Mouse (Mus musculus): ENCODE data around the gene Fam149a. TPM values are rescaled to one million over a fixed set of nuclear protein-coding genes. Genes with fewer than 3 reads are reported as not detected.

Fam149a gene
- polyA plus RNA-seq (2014; fragmentation: Nextera tagmentation; extraction: Ambion mirVana): 11.9 and 12.6 TPM in 2 replicates

DNA sequence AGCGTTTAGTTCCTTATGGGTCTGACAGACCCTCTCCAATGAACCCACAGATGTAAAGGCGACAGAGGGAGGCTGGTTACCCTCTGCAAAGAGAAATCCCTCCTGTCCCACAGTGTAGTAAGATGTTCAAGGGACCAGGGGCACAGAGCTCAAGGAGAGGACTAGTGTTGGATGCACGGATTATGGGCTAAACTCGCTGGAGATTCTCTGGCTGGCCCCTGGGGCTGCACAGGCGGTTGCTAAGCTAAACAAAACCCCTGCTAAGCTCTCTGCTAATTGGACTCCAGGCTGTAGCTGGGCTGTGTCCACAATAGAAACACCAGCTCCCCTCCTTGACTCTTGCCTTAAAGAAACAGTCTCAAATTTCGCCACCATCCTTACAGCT, at the start of gene Fam149a:
Gene Fam149a, minus strand, starts transcription at position 329 of the 385 bp plus-strand sequence.
- no peak within 1 kb of the TSS for H3K27ac ChIP-seq (ENCODE audit: low read depth, low read length)
- H3K27me3 ChIP-seq (ENCODE audit: control insufficient read depth, insufficient read depth, low read length): no peaks in the 10 kb centered on the region
- no peaks in the 10 kb centered on the region for H3K36me3 ChIP-seq (ENCODE audit: control insufficient read depth, insufficient read depth, low read length)
- ATAC-seq (ENCODE audit: insufficient read depth, low FRiP score, low TSS enrichment) (0 out of 2 replicates have a peak, but pooled peaks have one; percentile 38), DNase-seq (ENCODE audit: low spot score) (no peak)
- peak within 1 kb of the TSS; percentile 46 for H3K9ac ChIP-seq (ENCODE audit: low read length)
- H3K9me3 ChIP-seq (ENCODE audit: control insufficient read depth, low read length): no peaks in the 10 kb centered on the region
- 2% methylated on average over 6 of the region's 6 CpGs for WGBS
- peaks cover 6% of the 10 kb centered on the region; the same call in 1 of the 2 replicates for H3K4me1 ChIP-seq (ENCODE audit: control insufficient read depth, insufficient read depth, low read length)
- H3K4me3 ChIP-seq (ENCODE audit: low read depth, low read length): peak within 1 kb of the TSS; percentile 42
- H3K4me2 ChIP-seq (ENCODE audit: low read depth): peak within 1 kb of the TSS; percentile 77

DNA sequence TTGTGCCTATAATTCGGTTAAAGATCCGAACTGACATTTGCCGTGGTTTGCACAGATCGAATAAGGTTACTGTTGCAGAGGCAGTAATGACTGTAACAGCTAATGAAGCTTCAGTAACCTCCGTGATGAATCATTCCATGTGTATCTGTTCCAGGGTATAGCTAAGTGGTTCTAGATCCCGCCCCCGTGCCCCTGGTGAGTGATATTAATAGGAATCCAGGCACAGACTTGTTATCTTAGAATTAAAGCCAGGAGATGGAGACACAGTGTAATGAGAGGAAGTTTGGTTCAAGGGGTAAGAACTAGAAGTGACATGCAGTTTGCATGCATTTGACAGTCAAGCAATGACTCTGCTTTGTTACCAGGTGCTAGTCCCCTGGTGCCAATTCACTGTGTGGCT, 38.1 kb upstream of the Fam149a start:
- Histone ChIP-seq H3K36me3 (ENCODE audit: control insufficient read depth, insufficient read depth, low read length) (no peaks in the 10 kb centered on the region), H3K27me3 (ENCODE audit: control insufficient read depth, insufficient read depth, low read length) (no peaks in the 10 kb centered on the region), H3K4me1 (ENCODE audit: control insufficient read depth, insufficient read depth, low read length) (no peaks in the 10 kb centered on the region), H3K4me2 (ENCODE audit: low read depth) (no peak overlapping the region), H3K4me3 (ENCODE audit: low read depth, low read length) (no peak overlapping the region), H3K9me3 (ENCODE audit: control insufficient read depth, low read length) (no peaks in the 10 kb centered on the region), H3K9ac (ENCODE audit: low read length) (no peak overlapping the region), H3K27ac (ENCODE audit: low read depth, low read length) (no peak overlapping the region)
- 92% methylated on average over 7 of the region's 7 CpGs for WGBS
- ATAC-seq (ENCODE audit: insufficient read depth, low FRiP score, low TSS enrichment) (no peak), DNase-seq (ENCODE audit: low spot score) (no peak)

DNA sequence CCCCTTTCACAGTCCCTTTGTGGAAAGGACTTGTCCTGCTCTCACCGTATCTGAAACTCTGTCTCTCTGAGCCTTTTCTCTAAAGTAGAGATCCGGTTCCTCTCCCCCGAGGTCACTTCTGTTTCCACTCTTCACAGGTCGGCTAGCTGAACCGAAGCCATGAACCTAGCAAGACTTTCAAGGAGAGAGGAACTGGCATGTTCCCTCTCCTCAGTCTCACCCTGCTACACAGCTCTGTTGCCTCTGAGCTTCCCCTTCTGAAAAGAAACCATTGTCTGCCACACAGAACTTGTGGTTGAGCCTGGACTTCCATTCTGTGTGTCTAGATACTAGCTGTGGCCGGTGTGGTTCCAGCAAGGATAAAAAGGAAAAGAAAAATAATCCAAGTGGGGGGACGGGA, 32.9 kb upstream of the Fam149a start:
- ATAC-seq (ENCODE audit: insufficient read depth, low FRiP score, low TSS enrichment): no peak
- 87% methylated on average over 7 of the region's 7 CpGs for WGBS

DNA sequence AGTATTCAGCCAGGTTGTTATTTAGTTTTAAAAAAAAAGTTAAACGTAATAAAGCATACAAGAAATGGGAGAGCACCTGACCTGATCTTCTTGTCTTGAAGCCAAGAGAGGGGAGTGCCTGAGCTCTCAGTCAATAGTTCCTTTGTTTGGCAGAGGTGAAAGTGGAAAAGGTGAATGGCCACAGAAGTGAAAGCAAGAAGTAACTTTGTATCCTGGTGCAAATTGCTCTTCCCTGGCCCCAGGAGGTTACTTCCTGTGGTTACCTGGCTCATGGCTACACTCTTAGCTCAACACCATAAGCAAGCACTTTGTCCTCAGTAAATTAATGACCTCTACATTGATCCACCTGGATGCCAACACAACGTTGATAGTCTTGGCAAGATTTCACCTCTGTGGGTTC, 28.8 kb upstream of the Fam149a start, which contains the start of gene Tlr3:
Gene Tlr3, minus strand, starts transcription at position 199 of the 400 bp plus-strand sequence.
- peak within 1 kb of the TSS; percentile 27 for H3K9ac ChIP-seq (ENCODE audit: low read length)
- no peaks in the 10 kb centered on the region for H3K4me1 ChIP-seq (ENCODE audit: control insufficient read depth, insufficient read depth, low read length)
- H3K4me3 ChIP-seq (ENCODE audit: low read depth, low read length): peak within 1 kb of the TSS; percentile 19
- no peak within 1 kb of the TSS for H3K27ac ChIP-seq (ENCODE audit: low read depth, low read length)
- DNase-seq (ENCODE audit: low spot score) (no peak), ATAC-seq (ENCODE audit: insufficient read depth, low FRiP score, low TSS enrichment) (no peak)
- H3K4me2 ChIP-seq (ENCODE audit: low read depth): peak within 1 kb of the TSS; percentile 44
- H3K27me3 ChIP-seq (ENCODE audit: control insufficient read depth, insufficient read depth, low read length): no peaks in the 10 kb centered on the region
- WGBS: 75% methylated on average over 2 of the region's 2 CpGs
- H3K36me3 ChIP-seq (ENCODE audit: control insufficient read depth, insufficient read depth, low read length): no peaks in the 10 kb centered on the region
- no peaks in the 10 kb centered on the region for H3K9me3 ChIP-seq (ENCODE audit: control insufficient read depth, low read length)

More for the DNA sequence above, 32.9 kb upstream of the Fam149a start:
- DNase-seq (ENCODE audit: low spot score): no peak
- H3K4me3 ChIP-seq (ENCODE audit: low read depth, low read length): no peak overlapping the region
- no peak overlapping the region for H3K27ac ChIP-seq (ENCODE audit: low read depth, low read length)
- no peaks in the 10 kb centered on the region for H3K9me3 ChIP-seq (ENCODE audit: control insufficient read depth, low read length)
- no peak overlapping the region for H3K9ac ChIP-seq (ENCODE audit: low read length)
- no peaks in the 10 kb centered on the region for H3K4me1 ChIP-seq (ENCODE audit: control insufficient read depth, insufficient read depth, low read length)
- no peak overlapping the region for H3K4me2 ChIP-seq (ENCODE audit: low read depth)
- no peaks in the 10 kb centered on the region for H3K36me3 ChIP-seq (ENCODE audit: control insufficient read depth, insufficient read depth, low read length)
- no peaks in the 10 kb centered on the region for H3K27me3 ChIP-seq (ENCODE audit: control insufficient read depth, insufficient read depth, low read length)

DNA sequence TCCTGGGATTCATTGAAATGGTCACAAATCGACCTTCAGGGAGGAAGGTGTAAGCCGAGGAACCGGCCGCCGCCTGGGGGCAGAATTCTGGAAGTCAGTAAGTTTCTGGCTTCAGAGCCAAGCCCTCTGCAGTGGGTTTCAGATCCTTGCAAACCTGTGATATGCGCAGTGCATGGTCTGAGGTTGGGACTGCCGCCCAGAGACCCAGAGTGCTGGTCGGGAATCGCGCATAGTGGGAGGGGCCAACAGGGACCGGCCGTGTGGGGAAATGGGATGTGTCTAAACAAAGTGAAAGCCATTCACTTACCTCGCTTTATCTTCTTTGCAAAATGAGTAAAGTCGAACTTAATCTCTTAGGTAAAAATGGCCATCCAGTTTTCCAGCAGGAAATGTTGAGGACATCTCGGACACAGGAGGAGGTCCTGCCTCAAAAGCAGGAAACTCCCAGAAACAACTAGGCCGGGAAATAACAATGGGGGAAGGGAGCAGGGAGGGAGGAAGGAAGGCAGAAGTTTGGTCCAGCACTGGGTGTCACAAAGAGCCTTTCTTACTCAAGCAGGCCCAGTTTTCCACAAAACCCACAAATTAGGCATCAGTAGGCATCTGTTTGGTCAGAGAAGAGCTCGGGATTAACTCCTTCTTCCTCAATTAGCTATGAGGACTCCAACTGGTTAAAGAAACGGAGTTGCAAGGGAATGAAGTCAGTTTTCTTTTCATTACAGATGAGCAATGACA, 28.2 kb upstream of the Fam149a start:
- no peaks in the 10 kb centered on the region for H3K4me1 ChIP-seq (ENCODE audit: control insufficient read depth, insufficient read depth, low read length)
- peak overlapping the region; percentile 27 for H3K9ac ChIP-seq (ENCODE audit: low read length)
- 15% methylated on average over 18 of the region's 18 CpGs for WGBS
- ATAC-seq (ENCODE audit: insufficient read depth, low FRiP score, low TSS enrichment): peak; percentile 84
- H3K4me3 ChIP-seq (ENCODE audit: low read depth, low read length): peak overlapping the region; percentile 19
- no peak overlapping the region for H3K27ac ChIP-seq (ENCODE audit: low read depth, low read length)
- no peaks in the 10 kb centered on the region for H3K27me3 ChIP-seq (ENCODE audit: control insufficient read depth, insufficient read depth, low read length)
- H3K9me3 ChIP-seq (ENCODE audit: control insufficient read depth, low read length): no peaks in the 10 kb centered on the region
- DNase-seq (ENCODE audit: low spot score): peak; percentile 65
- no peaks in the 10 kb centered on the region for H3K36me3 ChIP-seq (ENCODE audit: control insufficient read depth, insufficient read depth, low read length)
- H3K4me2 ChIP-seq (ENCODE audit: low read depth): peak overlapping the region; percentile 44

DNA sequence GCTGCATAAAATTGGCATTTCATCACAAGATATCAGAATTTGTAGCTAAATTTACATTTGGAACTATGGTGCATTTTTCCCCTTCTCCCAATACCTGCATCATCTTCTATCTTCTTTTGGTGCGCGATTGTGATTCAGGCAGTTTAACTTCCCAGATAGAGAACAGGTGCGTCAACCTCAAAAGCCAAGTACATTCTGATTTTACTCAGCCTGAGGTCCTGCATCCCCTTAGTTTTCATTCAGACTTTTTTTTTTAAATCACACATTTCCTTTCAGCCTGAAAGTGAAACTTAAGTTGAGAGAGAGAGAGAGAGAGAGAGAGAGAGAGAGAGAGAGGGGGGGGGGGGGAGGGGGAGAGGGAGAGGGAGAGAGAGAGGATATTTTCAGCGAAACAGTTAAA, 27.6 kb upstream of the Fam149a start:
- peak overlapping the region; percentile 19 for H3K4me3 ChIP-seq (ENCODE audit: low read depth, low read length)
- DNase-seq (ENCODE audit: low spot score) (no peak), ATAC-seq (ENCODE audit: insufficient read depth, low FRiP score, low TSS enrichment) (no peak)
- H3K4me1 ChIP-seq (ENCODE audit: control insufficient read depth, insufficient read depth, low read length): no peaks in the 10 kb centered on the region
- H3K27me3 ChIP-seq (ENCODE audit: control insufficient read depth, insufficient read depth, low read length): no peaks in the 10 kb centered on the region
- H3K4me2 ChIP-seq (ENCODE audit: low read depth): peak overlapping the region; percentile 44
- no peak overlapping the region for H3K27ac ChIP-seq (ENCODE audit: low read depth, low read length)
- H3K9ac ChIP-seq (ENCODE audit: low read length): no peak overlapping the region
- no peaks in the 10 kb centered on the region for H3K36me3 ChIP-seq (ENCODE audit: control insufficient read depth, insufficient read depth, low read length)
- 59% methylated on average over 4 of the region's 4 CpGs for WGBS
- no peaks in the 10 kb centered on the region for H3K9me3 ChIP-seq (ENCODE audit: control insufficient read depth, low read length)

DNA sequence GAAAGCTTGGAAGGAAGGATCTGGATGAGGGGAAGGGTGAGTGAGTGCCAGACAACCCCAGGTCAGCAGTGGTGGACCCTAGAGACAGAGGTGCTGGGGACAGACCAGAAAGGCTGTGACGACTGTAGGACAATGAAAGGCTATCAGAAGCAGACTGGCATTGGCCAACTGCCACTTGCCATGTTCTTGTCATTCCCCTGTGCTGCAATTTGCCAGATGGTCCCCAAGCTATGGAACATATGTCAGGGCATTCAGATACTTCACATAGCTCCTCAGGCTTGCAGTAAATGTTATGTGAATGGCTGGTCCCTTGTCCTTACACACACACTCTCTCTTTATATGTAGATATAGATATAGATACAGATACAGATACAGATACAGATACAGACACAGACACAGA, 1.2 kb upstream of the Fam149a start:
- no peaks in the 10 kb centered on the region for H3K36me3 ChIP-seq (ENCODE audit: control insufficient read depth, insufficient read depth, low read length)
- 47% methylated on average over 1 of the region's 1 CpGs for WGBS
- no peak overlapping the region for H3K9ac ChIP-seq (ENCODE audit: low read length)
- H3K27me3 ChIP-seq (ENCODE audit: control insufficient read depth, insufficient read depth, low read length): no peaks in the 10 kb centered on the region
- no peak overlapping the region for H3K4me2 ChIP-seq (ENCODE audit: low read depth)
- no peak for ATAC-seq (ENCODE audit: insufficient read depth, low FRiP score, low TSS enrichment)
- H3K4me3 ChIP-seq (ENCODE audit: low read depth, low read length): no peak overlapping the region
- H3K4me1 ChIP-seq (ENCODE audit: control insufficient read depth, insufficient read depth, low read length): peaks cover 6% of the 10 kb centered on the region; the same call in 1 of the 2 replicates
- DNase-seq (ENCODE audit: low spot score): no peak
- H3K9me3 ChIP-seq (ENCODE audit: control insufficient read depth, low read length): no peaks in the 10 kb centered on the region
- H3K27ac ChIP-seq (ENCODE audit: low read depth, low read length): no peak overlapping the region

DNA sequence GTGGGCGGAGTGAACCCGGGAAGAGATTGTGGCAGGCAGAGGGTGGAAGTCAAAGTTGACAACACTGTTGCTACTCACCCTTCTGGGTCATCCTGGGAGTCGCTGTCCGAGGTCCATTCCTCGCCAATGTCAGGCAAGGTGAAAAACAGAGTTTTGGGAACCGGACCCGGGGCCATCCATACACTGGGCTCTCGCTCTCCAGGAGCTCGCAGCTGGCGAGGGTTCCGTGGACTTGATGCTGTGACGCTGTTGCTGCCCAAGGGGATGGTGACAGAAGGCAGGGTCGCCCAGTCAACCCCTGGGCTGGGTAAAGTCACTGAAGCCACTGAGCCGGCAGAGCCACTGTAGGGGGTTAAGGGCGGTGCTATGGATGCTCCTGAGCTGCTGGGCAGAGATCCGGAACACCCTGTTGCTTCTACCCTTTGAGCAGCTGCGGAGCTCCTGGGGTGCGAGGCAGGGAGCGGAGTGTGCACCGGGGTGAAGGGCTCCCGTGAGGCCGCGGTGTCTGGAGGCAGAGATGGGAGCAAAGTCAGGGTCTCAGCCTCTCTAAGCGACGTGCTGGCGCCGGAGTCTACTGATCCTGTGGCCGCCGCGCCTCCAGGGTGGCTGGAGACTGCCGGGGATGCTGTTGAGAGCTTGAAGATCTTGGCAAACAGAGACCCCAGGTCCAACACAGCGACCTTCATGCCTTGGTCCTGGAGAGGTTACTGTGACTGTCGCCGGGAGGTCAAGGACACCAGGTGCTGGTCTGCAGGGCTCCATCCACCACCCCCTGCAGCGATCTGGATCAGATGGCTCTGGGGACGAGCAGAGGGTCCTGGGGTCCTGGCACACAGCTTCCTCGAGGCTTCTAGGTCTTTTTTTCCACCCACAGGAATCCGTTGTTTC, 772 bp downstream of the Fam149a start:
- Histone ChIP-seq H3K4me3 (ENCODE audit: low read depth, low read length) (peak overlapping the region; percentile 42), H3K4me2 (ENCODE audit: low read depth) (peak overlapping the region; percentile 77), H3K27me3 (ENCODE audit: control insufficient read depth, insufficient read depth, low read length) (no peaks in the 10 kb centered on the region), H3K4me1 (ENCODE audit: control insufficient read depth, insufficient read depth, low read length) (peaks cover 6% of the 10 kb centered on the region; the same call in 1 of the 2 replicates), H3K27ac (ENCODE audit: low read depth, low read length) (no peak overlapping the region), H3K9ac (ENCODE audit: low read length) (peak overlapping the region; percentile 46), H3K36me3 (ENCODE audit: control insufficient read depth, insufficient read depth, low read length) (no peaks in the 10 kb centered on the region), H3K9me3 (ENCODE audit: control insufficient read depth, low read length) (no peaks in the 10 kb centered on the region)
- DNase-seq (ENCODE audit: low spot score): peak; percentile 26
- WGBS: 2% methylated on average over 38 of the region's 38 CpGs
- ATAC-seq (ENCODE audit: insufficient read depth, low FRiP score, low TSS enrichment): peak; percentile 41
